Mouse (Mus musculus): ENCODE results near the gene Gm10198. TPM values are rescaled to one million over a fixed set of nuclear protein-coding genes. Genes with fewer than 3 reads are reported as not detected.

The Gm10198 gene
- polyA plus RNA-seq, 1 experiment: not detected

DNA sequence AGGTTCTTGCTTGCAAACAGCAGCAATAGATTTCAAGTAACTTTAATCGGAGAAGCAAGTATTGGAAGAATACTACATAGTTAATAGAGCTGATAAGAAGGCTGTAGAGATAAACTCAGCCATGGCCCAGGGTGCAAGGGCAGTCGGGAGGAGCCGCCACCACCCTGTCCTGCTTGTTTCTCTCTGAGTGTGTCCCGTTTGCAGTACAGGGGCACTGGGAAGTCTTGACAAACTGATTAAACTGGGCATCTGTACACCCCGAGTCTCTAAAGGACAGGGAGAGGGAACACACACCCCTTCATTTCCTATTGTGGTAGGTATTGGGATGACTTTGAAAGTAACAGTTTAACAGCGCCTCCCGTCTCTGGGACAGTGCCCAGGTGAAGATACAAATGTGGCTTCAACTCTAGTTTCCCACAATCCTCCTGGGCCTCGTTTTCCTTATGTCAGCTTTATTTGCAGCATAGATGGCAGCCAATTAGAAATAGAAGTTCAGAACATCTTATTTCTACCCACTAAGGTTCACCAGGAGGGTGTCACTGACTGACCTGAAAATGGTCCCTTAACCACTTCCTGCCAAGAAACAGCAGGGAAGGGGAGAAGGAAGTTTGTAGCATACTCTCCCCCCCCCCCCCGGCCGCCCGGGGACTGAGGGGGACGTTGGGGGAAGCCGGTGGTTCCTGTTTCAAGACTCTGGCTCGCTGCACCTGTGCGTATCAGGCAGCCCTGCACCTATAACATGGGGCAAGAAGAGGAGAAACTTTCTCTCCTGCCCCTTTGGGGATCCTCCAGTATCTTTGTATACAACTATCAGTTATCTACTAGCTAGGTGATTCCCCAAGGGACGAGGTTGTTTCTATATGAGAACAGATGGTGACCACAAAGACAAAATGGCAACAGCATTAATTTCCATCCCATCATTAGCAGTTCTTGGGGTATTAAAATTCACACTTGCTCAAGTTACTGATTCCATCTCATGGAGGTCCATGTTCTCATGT lies 41.9 kb downstream of the Gm10198 start:
- 71% methylated on average over 15 of the region's 16 CpGs for WGBS

GRCm38 (mm10) chr13:111640319-111640718 lies 47.7 kb downstream of the Gm10198 start:
- DNase-seq: no peak
- H3K4me1 ChIP-seq (ENCODE audit: control insufficient read depth, insufficient read depth, low read length): no peaks in the 10 kb centered on the region
- no peak overlapping the region for H3K4me3 ChIP-seq (replicated peaks; ENCODE audit: extremely low read depth, low read depth, low read length)
- TF ChIP-seq CTCF (IDR thresholded peaks at IDR 0.05; ENCODE audit: insufficient read depth, low read length) (no peak), POLR2A (IDR thresholded peaks at IDR 0.05; ENCODE audit: borderline replicate concordance, extremely low read depth, low read depth, low read length) (no peak)
- WGBS: 71% methylated on average over 6 of the region's 6 CpGs

More for the DNA sequence above, 41.9 kb downstream of the Gm10198 start:
- no peaks in the 10 kb centered on the region for H3K4me1 ChIP-seq (ENCODE audit: control insufficient read depth, insufficient read depth, low read length)
- no peak for TF ChIP-seq POLR2A (IDR thresholded peaks at IDR 0.05; ENCODE audit: borderline replicate concordance, extremely low read depth, low read depth, low read length)
- no peak for TF ChIP-seq CTCF (IDR thresholded peaks at IDR 0.05; ENCODE audit: insufficient read depth, low read length)
- no peak for DNase-seq
- H3K4me3 ChIP-seq (replicated peaks; ENCODE audit: extremely low read depth, low read depth, low read length): no peak overlapping the region

Other genes starting within 250 kb of the Gm10198 start
- gene Gpbp1, start 102.7 kb upstream of the Gm10198 start, polyA plus RNA-seq (2012; rRNA removed): 1.7 and 3.9 TPM in 2 replicates
- gene Gm49496, start 42.8 kb upstream of the Gm10198 start, polyA plus RNA-seq (2012; rRNA removed): not detected in 2 replicates
- gene Mier3, start 88.2 kb downstream of the Gm10198 start, polyA plus RNA-seq (2012; rRNA removed): 3.7 and 4.9 TPM in 2 replicates
- 17.0 and 22.2 TPM in 2 replicates for gene Map3k1, start 216.2 kb downstream of the Gm10198 start, polyA plus RNA-seq (2012; rRNA removed)